Mouse (Mus musculus): ENCODE measurements around the gene Smndc1.

GRCm38 (mm10) chr19:53355065-53355464 is 35.3 kb downstream of the Smndc1 start:
- TF ChIP-seq POLR2A (IDR thresholded peaks at IDR 0.05; ENCODE audit: low read depth, low read length) (no peak), CTCF (conservative IDR thresholded peaks at IDR 0.05; ENCODE audit: insufficient read depth, insufficient read length, low read depth, low read length) (no peak)
